Mouse (Mus musculus): ENCODE data around the gene Tbc1d30.
A peak's percentile ranks its signal among the peaks of the same experiment; 100 is the strongest.
"Not testable (repeated sequence)": the region's sequence is repeated elsewhere in the genome, so short reads cannot be mapped to it uniquely, and the experiment has no call there.

Tbc1d30 gene

GRCm38 (mm10) chr10:121364801-121365564 is 13.9 kb upstream of the Tbc1d30 start, which contains the start of gene Gns:
Gene Gns, plus strand, starts transcription at chr10:121365090.
- DNase-seq = peak; percentile 85

GRCm38 (mm10) chr10:121364306-121364705 is 13.2 kb upstream of the Tbc1d30 start:
- no peak for DNase-seq

- no peak for DNase-seq
Measured at GRCm38 (mm10) chr10:121363201-121363600, 12.1 kb upstream of the Tbc1d30 start.

- DNase-seq = no peak
Measured at GRCm38 (mm10) chr10:121360358-121360757, 9.3 kb upstream of the Tbc1d30 start.

GRCm38 (mm10) chr10:121351692-121352290 is 713 bp upstream of the Tbc1d30 start:
- no peak for DNase-seq

- DNase-seq = no peak
Measured at GRCm38 (mm10) chr10:121350357-121351065, 567 bp downstream of the Tbc1d30 start.

GRCm38 (mm10) chr10:121349244-121349643 is 1.8 kb downstream of the Tbc1d30 start:
- DNase-seq = no peak

GRCm38 (mm10) chr10:121343867-121344266 is 7.2 kb downstream of the Tbc1d30 start:
- DNase-seq = no peak

- no peak for DNase-seq
Measured at GRCm38 (mm10) chr10:121342260-121342659, 8.8 kb downstream of the Tbc1d30 start.

- DNase-seq = peak; percentile 20
Measured at GRCm38 (mm10) chr10:121340754-121341593, 10.1 kb downstream of the Tbc1d30 start.

- DNase-seq = not testable (repeated sequence)
Measured at GRCm38 (mm10) chr10:121336536-121336935, 14.5 kb downstream of the Tbc1d30 start.

- peak; percentile 25 for DNase-seq
Measured at GRCm38 (mm10) chr10:121334576-121334975, 16.5 kb downstream of the Tbc1d30 start.

GRCm38 (mm10) chr10:121330940-121331339 is 20.1 kb downstream of the Tbc1d30 start:
- no peak for DNase-seq

GRCm38 (mm10) chr10:121329586-121329985 is 21.5 kb downstream of the Tbc1d30 start:
- no peak for DNase-seq

- no peak for DNase-seq
Measured at GRCm38 (mm10) chr10:121326167-121326566, 24.9 kb downstream of the Tbc1d30 start.

GRCm38 (mm10) chr10:121323493-121323892 is 27.6 kb downstream of the Tbc1d30 start:
- DNase-seq = no peak

- DNase-seq = no peak
Measured at GRCm38 (mm10) chr10:121318397-121318950, 32.6 kb downstream of the Tbc1d30 start.

- DNase-seq = no peak
Measured at GRCm38 (mm10) chr10:121316361-121316760, 34.7 kb downstream of the Tbc1d30 start.

- no peak for DNase-seq
Measured at GRCm38 (mm10) chr10:121315321-121316283, 35.5 kb downstream of the Tbc1d30 start.

- peak; percentile 58 for DNase-seq
Measured at GRCm38 (mm10) chr10:121314186-121314585, 36.9 kb downstream of the Tbc1d30 start.

- no peak for DNase-seq
Measured at GRCm38 (mm10) chr10:121313049-121313448, 38.0 kb downstream of the Tbc1d30 start.
